Mouse (Mus musculus) mesoderm, embryonic 11.5 days (tissue): ENCODE data around the gene Sox13.
"Not testable (repeated sequence)": the region's sequence is repeated elsewhere in the genome, so short reads cannot be mapped to it uniquely, and the experiment has no call there.

Experiments used
- DNase-seq: peaks from one replicate; pipeline ENCODE4 v3.0.0-alpha.2; 2012; ENCODE audit warnings: low read depth, low spot score

Gene Sox13

GRCm38 (mm10) chr1:133368644-133369043 is 55.5 kb downstream of the Sox13 start:
- DNase-seq = no peak

GRCm38 (mm10) chr1:133367606-133368488 is 56.3 kb downstream of the Sox13 start:
- no peak for DNase-seq

- DNase-seq = no peak
Observed at GRCm38 (mm10) chr1:133366951-133367605, 57.1 kb downstream of the Sox13 start.

DNA sequence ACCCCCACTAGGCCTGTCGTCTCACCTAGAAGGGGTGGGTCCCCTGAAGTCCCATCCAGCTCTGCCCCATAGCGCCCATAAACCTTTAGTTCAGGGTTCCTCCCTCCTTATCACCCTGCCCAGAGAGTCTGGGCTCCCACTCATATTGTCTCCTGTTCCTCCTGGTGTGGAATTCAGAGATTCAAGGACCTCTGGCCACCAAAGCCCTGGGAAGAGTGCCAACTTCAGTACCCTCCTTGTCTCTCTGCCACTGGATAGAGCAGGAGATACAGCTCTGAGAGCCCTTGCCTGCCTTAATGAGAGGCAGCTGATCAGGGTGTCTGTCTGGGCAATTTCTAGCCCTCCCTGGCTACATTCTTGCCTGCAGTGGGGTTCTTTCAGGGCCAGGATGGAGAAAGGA is 59.3 kb downstream of the Sox13 start:
- DNase-seq = no peak

- no peak for DNase-seq
Observed at GRCm38 (mm10) chr1:133364022-133364630, 60.1 kb downstream of the Sox13 start.

- DNase-seq = peak; percentile 91
Observed at GRCm38 (mm10) chr1:133363276-133364021, 60.7 kb downstream of the Sox13 start, which contains the start of gene Etnk2. Gene Etnk2, plus strand, starts transcription at chr1:133363572.

DNA sequence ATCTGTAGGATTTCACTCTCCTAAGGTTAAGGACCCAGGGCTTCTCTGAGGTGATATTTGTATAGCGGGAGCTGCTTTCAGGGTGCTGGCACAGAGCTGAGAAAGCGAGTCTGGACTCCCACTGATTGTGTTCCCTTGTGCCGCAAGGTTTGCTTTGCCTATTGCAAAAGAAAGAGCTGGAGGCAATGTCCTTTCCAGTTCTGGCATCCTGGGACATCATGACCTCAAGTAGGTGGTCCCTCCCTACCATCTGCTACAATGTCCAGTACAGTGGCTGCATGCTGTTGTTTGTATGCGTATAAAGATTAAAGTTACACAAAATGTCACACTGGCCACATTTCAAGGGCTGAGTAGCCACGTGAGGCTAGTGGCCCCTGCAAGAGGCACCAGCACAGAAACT is 62.1 kb downstream of the Sox13 start:
- DNase-seq = no peak

DNA sequence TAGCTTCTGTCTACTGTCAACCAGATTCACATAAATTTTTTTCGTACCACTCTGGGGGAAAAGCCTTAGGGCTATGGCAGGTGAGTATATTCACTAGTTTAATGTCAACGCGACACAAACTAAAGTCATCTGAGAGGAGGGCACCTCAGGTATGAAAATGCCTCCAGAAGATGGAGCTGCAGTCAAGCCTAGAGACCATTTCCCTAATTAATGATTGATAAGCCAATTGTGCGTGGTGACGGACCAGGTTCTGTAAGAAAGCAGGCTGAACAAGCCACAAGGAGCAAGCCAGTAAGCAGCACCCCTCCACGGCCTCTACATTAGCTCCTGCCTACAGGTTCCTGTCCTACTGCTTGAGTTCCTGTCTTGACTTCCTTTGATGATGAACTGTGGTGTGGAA is 63.2 kb downstream of the Sox13 start:
- DNase-seq = no peak

GRCm38 (mm10) chr1:133356330-133356729 is 67.8 kb downstream of the Sox13 start:
- DNase-seq = no peak

DNA sequence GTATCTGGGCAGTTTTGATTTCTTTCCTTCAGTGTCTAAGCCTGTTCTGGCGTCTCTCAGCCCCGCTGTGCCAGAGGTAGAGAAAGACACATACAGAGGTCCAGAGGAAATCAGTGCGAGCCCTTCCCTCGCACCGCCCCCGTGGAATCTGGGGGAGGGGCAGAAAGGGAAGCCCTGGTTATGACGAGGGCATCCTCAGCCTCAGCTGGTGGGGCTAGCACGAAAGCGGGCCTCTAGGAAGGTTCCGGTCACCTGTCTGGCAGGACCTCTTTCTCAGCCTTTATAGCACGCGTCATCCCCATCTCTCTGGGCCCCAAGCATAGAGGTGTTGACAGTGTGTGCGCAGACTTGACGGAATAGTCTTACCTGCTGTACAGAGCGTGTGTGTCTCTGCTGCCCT is 68.3 kb downstream of the Sox13 start:
- no peak for DNase-seq

DNA sequence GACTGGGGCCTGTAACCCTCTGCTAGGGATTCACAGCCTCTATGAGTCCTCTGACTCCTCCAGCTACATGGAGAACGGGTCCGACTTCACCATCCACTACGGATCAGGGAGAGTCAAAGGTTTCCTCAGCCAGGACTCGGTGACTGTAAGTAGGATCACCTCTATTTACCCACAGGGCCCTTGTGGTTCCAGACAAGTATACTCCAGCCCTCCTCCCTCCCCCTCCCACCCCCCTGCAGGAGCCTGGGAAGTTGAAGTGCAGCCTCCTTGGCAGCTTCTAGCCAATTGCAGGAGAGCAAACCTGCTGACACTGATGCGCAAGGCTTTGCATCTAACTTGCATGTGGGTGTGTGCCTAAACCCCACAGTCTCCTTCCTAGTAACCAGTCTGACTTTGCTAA is 68.7 kb downstream of the Sox13 start:
- no peak for DNase-seq

- DNase-seq = peak; percentile 83
Observed at GRCm38 (mm10) chr1:133353371-133353809, 70.8 kb downstream of the Sox13 start.

DNA sequence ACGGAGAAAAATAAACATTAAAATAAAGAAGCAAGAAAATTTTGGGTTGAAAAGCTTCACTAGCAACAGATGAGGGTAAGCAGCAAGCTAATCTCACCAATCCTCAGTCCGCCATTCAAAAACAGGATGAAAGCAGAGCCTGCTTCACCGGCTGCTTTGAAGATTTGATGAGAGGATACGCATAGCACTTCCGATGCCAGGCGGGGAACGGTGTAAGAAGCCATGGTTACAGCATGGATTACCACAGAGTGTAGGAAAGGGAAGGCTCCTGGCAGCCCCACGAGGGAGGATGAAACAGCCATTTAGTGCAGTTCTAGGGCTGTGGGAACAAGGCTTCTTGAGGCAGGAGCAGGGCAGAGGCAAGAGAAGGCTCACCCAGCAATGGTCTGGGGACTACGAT is 72.4 kb downstream of the Sox13 start:
- DNase-seq = no peak

DNA sequence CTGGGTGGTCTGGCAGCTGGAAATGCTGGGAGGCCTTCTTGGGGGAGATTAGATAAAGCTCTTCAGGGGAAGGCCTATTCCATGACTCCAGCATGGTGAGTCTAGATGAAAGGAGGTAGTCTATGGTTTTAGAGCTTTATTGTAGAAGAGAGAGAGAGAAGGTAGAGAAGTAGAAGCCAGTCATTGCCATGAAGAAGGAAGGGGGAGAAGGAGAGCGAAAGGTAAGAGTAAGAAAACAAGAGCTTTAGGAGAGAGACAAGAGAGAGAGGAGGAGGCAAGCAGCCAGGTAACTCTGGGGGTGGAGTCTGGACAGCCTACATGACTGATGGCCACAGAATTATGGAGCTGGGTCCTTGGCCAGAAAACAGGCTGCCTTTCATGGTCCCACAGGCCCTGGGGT is 74.0 kb downstream of the Sox13 start, which contains the start of gene Ren1:
Gene Ren1 (plus strand): TSS at position 301 of the 400 bp plus-strand sequence.
- DNase-seq = no peak

- DNase-seq = no peak
Observed at GRCm38 (mm10) chr1:133347693-133348520, 76.3 kb downstream of the Sox13 start.

GRCm38 (mm10) chr1:133347226-133347625 is 77.0 kb downstream of the Sox13 start:
- no peak for DNase-seq

- no peak for DNase-seq
Observed at GRCm38 (mm10) chr1:133346531-133346930, 77.6 kb downstream of the Sox13 start.

GRCm38 (mm10) chr1:133344357-133344756 is 79.8 kb downstream of the Sox13 start:
- DNase-seq = no peak

DNA sequence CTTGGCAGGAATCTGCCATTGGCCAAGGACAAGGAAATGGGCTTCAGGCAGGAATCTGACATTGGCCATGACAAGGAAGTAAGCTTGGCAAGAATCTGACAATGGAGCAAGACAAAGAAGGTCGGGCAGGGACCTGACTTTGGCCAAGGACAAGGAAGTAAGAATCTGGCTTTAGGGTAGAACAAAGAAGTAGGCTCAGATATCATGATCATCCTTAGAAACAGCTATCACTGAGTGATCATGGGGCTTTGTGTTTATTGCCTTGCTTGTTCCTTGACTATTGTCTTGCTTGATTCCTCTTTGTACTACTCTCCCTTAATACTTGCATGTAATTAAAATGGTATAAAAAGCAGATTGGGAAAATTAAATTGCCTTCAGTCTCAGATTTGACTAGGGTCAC is 83.8 kb downstream of the Sox13 start:
- not testable (repeated sequence) for DNase-seq

GRCm38 (mm10) chr1:133333937-133334336 is 90.2 kb downstream of the Sox13 start:
- DNase-seq = no peak
